Mouse (Mus musculus) heart, embryonic 11.5 days (tissue): Measurements from ENCODE around the gene Fas. TPM values are rescaled to one million over a fixed set of nuclear protein-coding genes. Genes with fewer than 3 reads are reported as not detected.
A peak's percentile ranks its signal among the peaks of the same experiment; 100 is the strongest.

Source experiments
- ATAC-seq: fragments of 200-750 bp; cut with Nextera tagmentation; replicated peaks from 2 replicates; pipeline ENCODE4 v1.8.0; 2017; ENCODE audit warnings: moderate library complexity; ENCODE audit not compliant: insufficient number of reproducible peaks, low FRiP score, low TSS enrichment
- H3K27ac ChIP-seq: fragments of 300-500 bp; sonication (generic); 2 replicates; pipeline ENCODE4 v1.5.1; 2014; ENCODE audit warnings: mild to moderate bottlenecking, low read depth, low read length
- H3K27me3 ChIP-seq: fragments of 300-500 bp; sonication (generic); 2 replicates; pipeline ENCODE4 v1.6.1; 2014; ENCODE audit warnings: mild to moderate bottlenecking, low read length, mixed read lengths; ENCODE audit not compliant: control insufficient read depth, insufficient read depth
- H3K36me3 ChIP-seq: fragments of 300-500 bp; sonication (generic); 2 replicates; pipeline ENCODE4 v1.6.1; 2014; ENCODE audit warnings: mild to moderate bottlenecking, low read length, moderate library complexity, mixed read lengths; ENCODE audit not compliant: control insufficient read depth, insufficient read depth
- H3K4me1 ChIP-seq: fragments of 300-500 bp; sonication (generic); 2 replicates; pipeline ENCODE4 v1.6.1; 2014; ENCODE audit warnings: low read length; ENCODE audit not compliant: control insufficient read depth, insufficient read depth
- H3K4me2 ChIP-seq: fragments of 300-500 bp; sonication (generic); 2 replicates; pipeline ENCODE4 v1.6.1; 2014; ENCODE audit warnings: mild to moderate bottlenecking, moderate library complexity
- H3K4me3 ChIP-seq: fragments of 300-500 bp; sonication (generic); 2 replicates; pipeline ENCODE4 v1.5.1; 2014; ENCODE audit warnings: low read depth, low read length
- H3K9ac ChIP-seq: fragments of 300-500 bp; sonication (generic); 2 replicates; pipeline ENCODE4 v1.6.1; 2014; ENCODE audit warnings: mild to moderate bottlenecking, low read depth, low read length, moderate library complexity
- H3K9me3 ChIP-seq: fragments of 300-500 bp; sonication (generic); replicated peaks from 2 replicates; pipeline ENCODE4 v1.6.1; 2016; ENCODE audit warnings: low read length; ENCODE audit not compliant: control insufficient read depth
- WGBS: fragments of 180-500 bp; shearing (Covaris S2); extraction: QIAGEN DNeasy Blood & Tissue Kit; methylation state at CpG from one replicate; pipeline ENCODE4 v1.1.7; 2014; ENCODE audit not compliant: insufficient replicate concordance; 5-methylcytosine and 5-hydroxymethylcytosine counted together
- polyA plus RNA-seq: library from polyadenylated mRNA; unstranded; fragments of >200 nt; fragmentation: Nextera tagmentation; extraction: Ambion mirVana; gene quantifications from 2 replicates; pipeline ENCODE4 v1.2.1, GENCODE M21; 2014

The Fas gene
- polyA plus RNA-seq, 1 experiment from 2014 or later = 2.1 TPM

DNA sequence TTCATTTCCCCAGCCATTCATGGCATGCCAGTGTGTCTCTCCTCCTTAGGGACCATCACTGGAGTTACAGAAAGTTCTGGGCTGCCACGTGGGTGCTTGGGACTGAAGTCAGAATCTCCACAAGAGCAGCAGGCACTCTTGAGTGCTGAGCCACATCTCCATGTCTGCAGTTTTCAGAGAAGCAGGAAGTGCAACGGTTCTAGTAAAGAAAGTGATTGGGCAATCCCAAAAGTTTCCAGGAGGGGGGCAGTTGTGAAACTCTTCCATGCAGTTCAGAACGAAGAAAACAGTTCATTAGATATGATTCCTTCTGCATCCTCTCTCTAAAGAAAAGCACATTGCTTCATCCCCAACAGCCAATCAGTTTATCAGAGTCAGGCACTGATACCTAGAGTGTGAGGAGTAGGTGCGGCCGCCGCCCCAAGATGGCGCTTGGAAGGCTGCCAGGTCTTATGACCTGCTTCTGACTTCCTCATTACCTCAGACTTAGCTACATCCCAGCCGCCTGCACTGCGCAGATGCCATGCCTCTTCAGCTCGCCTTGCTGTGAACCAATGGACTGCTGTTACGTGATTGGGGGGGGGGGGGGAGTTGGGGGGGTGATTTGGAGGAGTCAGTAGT, 20.2 kb upstream of the Fas start:
- Histone ChIP-seq H3K9ac (no peak overlapping the region), H3K4me2 (no peak overlapping the region), H3K9me3 (no peaks in the 10 kb centered on the region), H3K4me1 (no peaks in the 10 kb centered on the region), H3K27ac (no peak overlapping the region), H3K27me3 (no peaks in the 10 kb centered on the region), H3K36me3 (no peaks in the 10 kb centered on the region), H3K4me3 (no peak overlapping the region)
- 81% methylated on average over 11 of the region's 11 CpGs for WGBS
- ATAC-seq = no peak

DNA sequence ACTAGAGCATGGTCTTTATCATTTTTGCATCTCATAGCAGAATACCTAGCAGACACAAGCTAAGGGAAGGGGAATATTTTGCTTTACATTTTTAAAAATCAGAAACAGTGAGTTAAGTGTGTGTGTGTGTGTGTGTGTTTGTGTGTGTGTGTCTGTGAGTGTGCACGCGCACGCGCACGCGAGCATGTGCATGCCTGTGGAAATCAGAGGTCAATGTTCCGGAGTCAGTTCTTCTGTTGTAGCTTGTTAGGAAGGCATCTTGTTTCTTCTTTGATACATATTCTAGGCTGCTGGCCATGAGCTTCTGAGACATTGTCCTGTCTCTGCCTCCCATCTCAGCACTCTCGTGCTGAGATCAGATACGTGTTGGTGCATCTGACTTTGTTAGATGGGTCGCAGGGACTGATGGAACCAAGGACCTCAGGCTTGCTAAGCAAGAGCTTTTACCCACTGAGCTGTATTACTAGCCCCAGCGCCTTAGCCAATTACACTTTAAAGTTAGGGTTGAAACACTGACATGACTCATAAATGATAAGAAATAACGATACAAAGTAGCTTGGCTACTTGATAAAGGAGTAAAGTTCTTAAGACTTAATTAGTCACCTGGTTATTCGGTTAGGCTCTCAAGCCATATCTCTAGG, 19.5 kb upstream of the Fas start:
- no peaks in the 10 kb centered on the region for H3K4me1 ChIP-seq
- H3K27me3 ChIP-seq = no peaks in the 10 kb centered on the region
- no peaks in the 10 kb centered on the region for H3K9me3 ChIP-seq
- H3K36me3 ChIP-seq = no peaks in the 10 kb centered on the region
- WGBS = 83% methylated on average over 13 of the region's 13 CpGs
- ATAC-seq = no peak
- no peak overlapping the region for H3K9ac ChIP-seq
- H3K4me3 ChIP-seq = no peak overlapping the region
- H3K4me2 ChIP-seq = no peak overlapping the region
- no peak overlapping the region for H3K27ac ChIP-seq

GRCm38 (mm10) chr19:34273073-34273472, 17.4 kb upstream of the Fas start:
- Histone ChIP-seq H3K27me3 (no peaks in the 10 kb centered on the region), H3K9me3 (no peaks in the 10 kb centered on the region), H3K4me3 (no peak overlapping the region), H3K27ac (no peak overlapping the region), H3K4me1 (no peaks in the 10 kb centered on the region), H3K4me2 (no peak overlapping the region), H3K36me3 (no peaks in the 10 kb centered on the region), H3K9ac (no peak overlapping the region)
- ATAC-seq = no peak
- WGBS = 95% methylated on average over 1 of the region's 1 CpGs

- Histone ChIP-seq H3K9me3 (no peaks in the 10 kb centered on the region), H3K4me3 (no peak overlapping the region), H3K27me3 (peaks cover 7% of the 10 kb centered on the region; the same call in 1 of the 2 replicates), H3K27ac (no peak overlapping the region), H3K36me3 (no peaks in the 10 kb centered on the region), H3K9ac (no peak overlapping the region), H3K4me2 (no peak overlapping the region), H3K4me1 (no peaks in the 10 kb centered on the region)
- WGBS = 83% methylated on average over 3 of the region's 3 CpGs
- ATAC-seq = no peak
These were observed 12.4 kb upstream of the Fas start for GRCm38 (mm10) chr19:34278078-34278477.

DNA sequence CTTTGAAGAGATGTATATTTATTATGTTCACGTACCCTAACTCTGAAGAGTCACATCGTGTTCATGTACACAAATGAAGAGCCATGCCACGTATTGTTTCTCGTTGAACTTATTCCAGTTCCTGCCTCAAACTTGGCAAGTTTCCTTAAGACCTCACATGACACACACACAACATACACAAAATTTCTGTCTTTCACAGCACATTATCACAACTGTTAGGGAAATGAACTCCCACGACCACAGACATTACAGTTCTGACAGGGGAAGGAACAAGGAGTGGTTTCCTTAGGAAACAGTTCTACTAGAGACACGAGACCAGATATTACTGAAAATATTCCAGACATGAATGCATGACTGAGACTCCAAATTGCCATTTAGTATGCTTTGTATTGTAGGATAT, 6.9 kb upstream of the Fas start:
- Histone ChIP-seq H3K27ac (no peak overlapping the region), H3K4me1 (no peaks in the 10 kb centered on the region), H3K4me2 (no peak overlapping the region), H3K9ac (no peak overlapping the region), H3K4me3 (no peak overlapping the region), H3K27me3 (peaks cover 7% of the 10 kb centered on the region; the same call in 1 of the 2 replicates), H3K9me3 (no peaks in the 10 kb centered on the region), H3K36me3 (no peaks in the 10 kb centered on the region)
- 66% methylated on average over 6 of the region's 6 CpGs for WGBS
- ATAC-seq = no peak

DNA sequence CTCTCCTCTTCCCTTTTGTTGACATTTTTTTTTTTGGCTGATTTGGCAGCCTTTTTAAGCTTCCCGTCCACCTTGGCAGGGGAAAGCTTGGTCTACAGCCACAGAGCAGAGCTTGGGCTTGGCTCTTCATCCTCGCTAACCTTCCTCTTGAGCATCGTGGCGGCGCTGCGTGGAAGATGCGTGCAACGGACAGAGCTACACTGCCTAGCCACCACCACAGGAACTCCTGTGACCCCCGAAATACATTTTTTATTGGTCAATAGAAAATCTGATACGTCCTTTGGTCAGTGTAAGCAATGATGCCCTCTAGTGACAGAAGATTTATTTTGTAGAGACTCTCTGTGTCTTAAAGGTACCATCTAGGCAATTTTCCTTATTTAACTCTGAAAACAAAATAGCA, 6.1 kb upstream of the Fas start:
- no peaks in the 10 kb centered on the region for H3K36me3 ChIP-seq
- no peaks in the 10 kb centered on the region for H3K9me3 ChIP-seq
- H3K4me3 ChIP-seq = no peak overlapping the region
- no peak overlapping the region for H3K9ac ChIP-seq
- WGBS = 53% methylated on average over 10 of the region's 10 CpGs
- H3K27ac ChIP-seq = no peak overlapping the region
- ATAC-seq = no peak
- H3K4me1 ChIP-seq = no peaks in the 10 kb centered on the region
- H3K27me3 ChIP-seq = peaks cover 7% of the 10 kb centered on the region; the same call in 1 of the 2 replicates
- peak overlapping the region; percentile 32 for H3K4me2 ChIP-seq

GRCm38 (mm10) chr19:34284826-34285225, 5.6 kb upstream of the Fas start:
- Histone ChIP-seq H3K9me3 (no peaks in the 10 kb centered on the region), H3K36me3 (no peaks in the 10 kb centered on the region), H3K4me3 (no peak overlapping the region), H3K4me2 (no peak overlapping the region), H3K27me3 (peaks cover 7% of the 10 kb centered on the region; the same call in 1 of the 2 replicates), H3K4me1 (no peaks in the 10 kb centered on the region), H3K9ac (no peak overlapping the region), H3K27ac (no peak overlapping the region)
- 36% methylated on average over 2 of the region's 2 CpGs for WGBS
- ATAC-seq = no peak

GRCm38 (mm10) chr19:34287221-34287620, 3.2 kb upstream of the Fas start:
- 0 out of 2 replicates have a peak, but pooled peaks cover 2% of the 10 kb centered on the region for H3K4me1 ChIP-seq
- no peak overlapping the region for H3K27ac ChIP-seq
- no peak overlapping the region for H3K4me2 ChIP-seq
- no peak overlapping the region for H3K4me3 ChIP-seq
- no peak for ATAC-seq
- H3K27me3 ChIP-seq = peaks cover 7% of the 10 kb centered on the region; the same call in 1 of the 2 replicates
- H3K9me3 ChIP-seq = no peaks in the 10 kb centered on the region
- H3K36me3 ChIP-seq = no peaks in the 10 kb centered on the region
- H3K9ac ChIP-seq = no peak overlapping the region
